Mouse (Mus musculus) urinary bladder, adult 18-20 months (tissue): ENCODE data around the gene Zkscan6.

Experiments used
- DNase-seq, 2 experiments: peaks; one replicate each; pipeline ENCODE4 v3.0.0; 2022; ENCODE audit warnings: low spot score in 2 of 2, mixed read lengths in 2 of 2

Gene Zkscan6

GRCm38 (mm10) chr11:65806909-65807504 is at the start of gene Zkscan6:
Zkscan6 (plus strand) TSS chr11:65807175.
- peak; percentile 78 to 81 for DNase-seq

- DNase-seq: no peak
These were observed 47.6 kb upstream of the Zkscan6 start for GRCm38 (mm10) chr11:65759350-65759749.

- no peak for DNase-seq
These were observed 46.1 kb upstream of the Zkscan6 start for GRCm38 (mm10) chr11:65760912-65761311.

GRCm38 (mm10) chr11:65768445-65768844 is 38.5 kb upstream of the Zkscan6 start:
- no peak for DNase-seq

GRCm38 (mm10) chr11:65769990-65770389 is 37.0 kb upstream of the Zkscan6 start:
- DNase-seq: no peak

- DNase-seq: no peak
These were observed 35.4 kb upstream of the Zkscan6 start for GRCm38 (mm10) chr11:65771546-65771945.

- no peak for DNase-seq
These were observed 33.4 kb upstream of the Zkscan6 start for GRCm38 (mm10) chr11:65773535-65773934.

GRCm38 (mm10) chr11:65773946-65774656 is 32.9 kb upstream of the Zkscan6 start:
- no peak for DNase-seq

GRCm38 (mm10) chr11:65776906-65777611 is 29.9 kb upstream of the Zkscan6 start:
- no peak for DNase-seq

- DNase-seq: no peak
These were observed 29.2 kb upstream of the Zkscan6 start for GRCm38 (mm10) chr11:65777810-65778209.

- no peak for DNase-seq
These were observed 27.9 kb upstream of the Zkscan6 start for GRCm38 (mm10) chr11:65779066-65779465.

GRCm38 (mm10) chr11:65779578-65779977 is 27.4 kb upstream of the Zkscan6 start:
- no peak for DNase-seq

- DNase-seq: no peak
These were observed 25.4 kb upstream of the Zkscan6 start for GRCm38 (mm10) chr11:65781596-65781995.

GRCm38 (mm10) chr11:65786160-65786559 is 20.8 kb upstream of the Zkscan6 start:
- no peak for DNase-seq

GRCm38 (mm10) chr11:65787421-65788151 is 19.4 kb upstream of the Zkscan6 start:
- peak; percentile 6 to 70 for DNase-seq

GRCm38 (mm10) chr11:65788154-65788553 is 18.8 kb upstream of the Zkscan6 start, which contains the start of gene Map2k4:
Map2k4 (minus strand) TSS chr11:65788297.
- DNase-seq: peak; percentile 84 to 91

- no peak for DNase-seq
These were observed 12.4 kb upstream of the Zkscan6 start for GRCm38 (mm10) chr11:65794428-65795219.

GRCm38 (mm10) chr11:65795896-65796295 is 11.1 kb upstream of the Zkscan6 start:
- DNase-seq: no peak

GRCm38 (mm10) chr11:65801899-65802298 is 5.1 kb upstream of the Zkscan6 start:
- DNase-seq: no peak

GRCm38 (mm10) chr11:65806321-65806904 is 562 bp upstream of the Zkscan6 start:
- peak in 1 of 2 experiments; percentile 44 for DNase-seq

- DNase-seq: no peak
These were observed 626 bp downstream of the Zkscan6 start for GRCm38 (mm10) chr11:65807601-65808000.
